Mouse (Mus musculus): ENCODE results near the gene Opn1sw. TPM values are rescaled to one million over a fixed set of nuclear protein-coding genes. Genes with fewer than 3 reads are reported as not detected.

The Opn1sw gene
- total and polyA plus RNA-seq, 3 experiments, result 0.04 TPM; not detected in 2

GRCm38 (mm10) chr6:29399851-29400250, 11.6 kb upstream of the Opn1sw start:
- no peaks in the 10 kb centered on the region for H3K79me2 ChIP-seq (ENCODE audit: control insufficient read depth, insufficient read depth, low read length, poor library complexity)
- H3K9ac ChIP-seq (ENCODE audit: control insufficient read depth, low read depth, low read length, poor library complexity, severe bottlenecking), result no peak overlapping the region
- peaks cover 18 to 32% of the 10 kb centered on the region in 2 experiments for H3K27me3 ChIP-seq (ENCODE audit: control insufficient read depth in 1 of 2, insufficient read depth in 2 of 2, low read length in 2 of 2)
- no peak overlapping the region for H3K27ac ChIP-seq (ENCODE audit: control insufficient read depth, low read depth, low read length)
- no peaks in the 10 kb centered on the region for H3K4me1 ChIP-seq (ENCODE audit: control insufficient read depth in 1 of 2, insufficient read depth in 2 of 2, low read length in 2 of 2)
- no peak for DNase-seq (ENCODE audit: low read depth, low spot score)
- TF ChIP-seq BHLHE40 (IDR thresholded peaks at IDR 0.05; ENCODE audit: borderline replicate concordance, low read depth, low read length), result no peak
- no peak for TF ChIP-seq MXI1 (IDR thresholded peaks at IDR 0.05; ENCODE audit: low read depth, low read length)
- no peak for TF ChIP-seq GABPA (IDR thresholded peaks at IDR 0.05; ENCODE audit: low read depth, low read length)
- no peak for TF ChIP-seq JUND (IDR thresholded peaks at IDR 0.05; ENCODE audit: low read depth, low read length)
- TF ChIP-seq USF2 (IDR thresholded peaks at IDR 0.05; ENCODE audit: borderline replicate concordance in 1 of 2, insufficient read depth in 1 of 2, low read depth in 1 of 2, low read length in 2 of 2), result no peak
- TF ChIP-seq KAT2A (conservative IDR thresholded peaks at IDR 0.05; ENCODE audit: low read depth, low read length), result no peak
- TF ChIP-seq SMC3 (IDR thresholded peaks at IDR 0.05; ENCODE audit: low read depth, low read length), result no peak
- no peak for TF ChIP-seq USF1 (IDR thresholded peaks at IDR 0.05; ENCODE audit: low read depth, low read length)
- TF ChIP-seq MAFK (IDR thresholded peaks at IDR 0.05; ENCODE audit: borderline replicate concordance, low read depth, low read length), result no peak
- no peak for TF ChIP-seq ELF1 (IDR thresholded peaks at IDR 0.05; ENCODE audit: low read depth, low read length)
- TF ChIP-seq UBTF (IDR thresholded peaks at IDR 0.05; ENCODE audit: borderline replicate concordance, insufficient read depth, low read depth, low read length), result no peak
- H3K9me3 ChIP-seq (replicated peaks; ENCODE audit: insufficient read depth, low read length), result no peaks in the 10 kb centered on the region
- H3K36me3 ChIP-seq (ENCODE audit: control insufficient read depth in 1 of 2, insufficient read depth in 2 of 2, low read length in 2 of 2), result no peaks in the 10 kb centered on the region
- no peak overlapping the region for H3K4me3 ChIP-seq (ENCODE audit: control insufficient read depth in 1 of 2, insufficient read depth in 1 of 2, low read depth in 2 of 2, low read length in 2 of 2)

GRCm38 (mm10) chr6:29397575-29397974, 9.3 kb upstream of the Opn1sw start:
- H3K36me3 ChIP-seq (ENCODE audit: control insufficient read depth in 1 of 2, insufficient read depth in 2 of 2, low read length in 2 of 2), result no peaks in the 10 kb centered on the region
- no peak overlapping the region for H3K4me3 ChIP-seq (ENCODE audit: control insufficient read depth in 1 of 2, insufficient read depth in 1 of 2, low read depth in 2 of 2, low read length in 2 of 2)

More at GRCm38 (mm10) chr6:29397575-29397974, 9.3 kb upstream of the Opn1sw start:
- DNase-seq (ENCODE audit: low read depth, low spot score), result no peak
- no peak overlapping the region for H3K27ac ChIP-seq (ENCODE audit: control insufficient read depth, low read depth, low read length)
- peaks cover 23% of the 10 kb centered on the region in 2 experiments for H3K27me3 ChIP-seq (ENCODE audit: control insufficient read depth in 1 of 2, insufficient read depth in 2 of 2, low read length in 2 of 2)
- H3K79me2 ChIP-seq (ENCODE audit: control insufficient read depth, insufficient read depth, low read length, poor library complexity), result no peaks in the 10 kb centered on the region
- no peaks in the 10 kb centered on the region for H3K4me1 ChIP-seq (ENCODE audit: control insufficient read depth in 1 of 2, insufficient read depth in 2 of 2, low read length in 2 of 2)
- no peaks in the 10 kb centered on the region for H3K9me3 ChIP-seq (replicated peaks; ENCODE audit: insufficient read depth, low read length)
- no peak overlapping the region for H3K9ac ChIP-seq (ENCODE audit: control insufficient read depth, low read depth, low read length, poor library complexity, severe bottlenecking)
- TF ChIP-seq CHD1 (IDR thresholded peaks at IDR 0.05; ENCODE audit: low read depth, low read length), result no peak
- TF ChIP-seq USF1 (IDR thresholded peaks at IDR 0.05; ENCODE audit: low read depth, low read length), result no peak
- TF ChIP-seq GABPA (IDR thresholded peaks at IDR 0.05; ENCODE audit: low read depth, low read length), result no peak
- TF ChIP-seq TCF12 (IDR thresholded peaks at IDR 0.05; ENCODE audit: low read depth, low read length), result no peak
- no peak for TF ChIP-seq MXI1 (IDR thresholded peaks at IDR 0.05; ENCODE audit: low read depth, low read length)
- TF ChIP-seq ZNF384 (IDR thresholded peaks at IDR 0.05; ENCODE audit: low read depth, low read length), result no peak
- no peak for TF ChIP-seq MEF2A (IDR thresholded peaks at IDR 0.05; ENCODE audit: extremely low read depth, insufficient replicate concordance, low read depth, low read length, poor library complexity, severe bottlenecking)
- no peak for TF ChIP-seq ZC3H11A (IDR thresholded peaks at IDR 0.05; ENCODE audit: low read depth, low read length)
- no peak for TF ChIP-seq TAL1 (IDR thresholded peaks at IDR 0.05; ENCODE audit: low read length)
- no peak for TF ChIP-seq ZKSCAN1 (IDR thresholded peaks at IDR 0.05; ENCODE audit: low read depth, low read length)
- TF ChIP-seq SMC3 (IDR thresholded peaks at IDR 0.05; ENCODE audit: low read depth, low read length), result no peak
- no peak for TF ChIP-seq CTCF (IDR thresholded peaks at IDR 0.05 in 2 of 3, conservative IDR thresholded peaks at IDR 0.05 in 1 of 3; ENCODE audit: control insufficient read depth in 1 of 3, insufficient read depth in 1 of 3, low read depth in 2 of 3, low read length in 3 of 3, poor library complexity in 1 of 3, severe bottlenecking in 1 of 3)
- no peak for TF ChIP-seq ZMIZ1 (IDR thresholded peaks at IDR 0.05; ENCODE audit: low read depth, low read length)
- no peak for TF ChIP-seq KAT2A (conservative IDR thresholded peaks at IDR 0.05; ENCODE audit: low read depth, low read length)
- no peak for TF ChIP-seq RAD21 (IDR thresholded peaks at IDR 0.05; ENCODE audit: low read depth, low read length)

Data from MEL (cell line).